Mouse (Mus musculus) heart, postnatal 36 days (tissue): ENCODE data around the gene Rfx7. TPM values are rescaled to one million over a fixed set of nuclear protein-coding genes. Genes with fewer than 3 reads are reported as not detected.
"Not testable (repeated sequence)": the region's sequence is repeated elsewhere in the genome, so short reads cannot be mapped to it uniquely, and the experiment has no call there.

ENCODE experiments used
- DNase-seq, 2 experiments: peaks; one replicate each; pipeline ENCODE4 v3.0.0; 2021 to 2022
- intact Hi-C: fragments of 180-260 bp; cut with DNase I; formaldehyde crosslinking; loops from one replicate; pipeline ENCODE4 v1.15.1; 2025
- total RNA-seq, 2 experiments: library from RNA; stranded (reverse); gene quantifications; 2 replicates each; pipeline ENCODE4 v1.2.3; 2021

The Rfx7 gene
- total RNA-seq, 2 experiments from 2014 or later = 8.5 to 9.4 TPM

GRCm38 (mm10) chr9:72637243-72637642, 105.2 kb downstream of the Rfx7 start:
- intact Hi-C loops = loop anchor here (10.0 kb wide), 1 partner anchor 248 kb away; no protein-coding TSS in a partner anchor
- no peak for DNase-seq

GRCm38 (mm10) chr9:72638951-72639842, 107.2 kb downstream of the Rfx7 start:
- intact Hi-C loops = loop anchor here (10.0 kb wide), 1 partner anchor 246 kb away; no protein-coding TSS in a partner anchor

GRCm38 (mm10) chr9:72639843-72640621, 108.0 kb downstream of the Rfx7 start:
- intact Hi-C loops = loop anchor here (1.0 to 10.0 kb wide), 2 partner anchors 25 to 245 kb away; no protein-coding TSS in a partner anchor
- peak; percentile 81 to 88 for DNase-seq

More at GRCm38 (mm10) chr9:72638951-72639842, 107.2 kb downstream of the Rfx7 start:
- DNase-seq = no peak

GRCm38 (mm10) chr9:72640642-72641041, 108.6 kb downstream of the Rfx7 start:
- DNase-seq = no peak

GRCm38 (mm10) chr9:72641093-72641680, 109.1 kb downstream of the Rfx7 start:
- intact Hi-C loops = loop anchor here (1.0 kb wide), 1 partner anchor 21 kb away; the partner anchor contains the start of gene Nedd4
- peak; percentile 39 to 52 for DNase-seq

More at GRCm38 (mm10) chr9:72640642-72641041, 108.6 kb downstream of the Rfx7 start:
- intact Hi-C loops = loop anchor here (1.0 kb wide), 2 partner anchors 22 to 25 kb away; partner anchors contain the start of gene Nedd4

GRCm38 (mm10) chr9:72642756-72643447, 110.9 kb downstream of the Rfx7 start:
- intact Hi-C loops, DNase-seq: not testable (repeated sequence)

- intact Hi-C loops = no loop called here
- DNase-seq = no peak
Observed at GRCm38 (mm10) chr9:72643651-72644417, 111.8 kb downstream of the Rfx7 start.

GRCm38 (mm10) chr9:72644418-72645110, 112.5 kb downstream of the Rfx7 start:
- intact Hi-C loops = no loop called here
- DNase-seq = no peak

GRCm38 (mm10) chr9:72649781-72650180, 117.7 kb downstream of the Rfx7 start:
- intact Hi-C loops = no loop called here
- no peak for DNase-seq

GRCm38 (mm10) chr9:72652961-72653360, 120.9 kb downstream of the Rfx7 start:
- intact Hi-C loops = no loop called here
- DNase-seq = peak; percentile 31 to 49

GRCm38 (mm10) chr9:72653533-72653932, 121.5 kb downstream of the Rfx7 start:
- no peak for DNase-seq
- intact Hi-C loops = no loop called here

- DNase-seq = peak; percentile 66 to 78
Observed at GRCm38 (mm10) chr9:72654593-72655242, 122.7 kb downstream of the Rfx7 start.

GRCm38 (mm10) chr9:72655602-72656001, 123.6 kb downstream of the Rfx7 start:
- no peak for DNase-seq
- intact Hi-C loops = no loop called here

More at GRCm38 (mm10) chr9:72654593-72655242, 122.7 kb downstream of the Rfx7 start:
- intact Hi-C loops = no loop called here

GRCm38 (mm10) chr9:72656491-72656890, 124.5 kb downstream of the Rfx7 start:
- DNase-seq = no peak
- intact Hi-C loops = no loop called here

- intact Hi-C loops = no loop called here
- DNase-seq = no peak
Observed at GRCm38 (mm10) chr9:72656940-72657339, 124.9 kb downstream of the Rfx7 start.

GRCm38 (mm10) chr9:72657694-72658093, 125.7 kb downstream of the Rfx7 start:
- no peak for DNase-seq
- intact Hi-C loops = no loop called here

GRCm38 (mm10) chr9:72660139-72660538, 128.1 kb downstream of the Rfx7 start:
- DNase-seq = no peak
- intact Hi-C loops = loop anchor here (5.0 kb wide), 1 partner anchor 128 kb away; the partner anchor contains the start of gene Rfx7

GRCm38 (mm10) chr9:72660911-72661310, 128.9 kb downstream of the Rfx7 start:
- intact Hi-C loops = loop anchor here (5.0 kb wide), 1 partner anchor 129 kb away; the partner anchor contains the start of gene Rfx7
- no peak for DNase-seq
